Mouse (Mus musculus) heart, postnatal 14 days (tissue): ENCODE data around the gene Lpin2. TPM values are rescaled to one million over a fixed set of nuclear protein-coding genes. Genes with fewer than 3 reads are reported as not detected.

Source experiments
- DNase-seq, 2 experiments: peaks; one replicate each; pipeline ENCODE4 v3.0.0; 2021 to 2022
- intact Hi-C: fragments of 180-260 bp; cut with DNase I; formaldehyde crosslinking; loops from one replicate; pipeline ENCODE4 v1.15.1; 2025
- long read RNA-seq, 2 experiments: library from polyadenylated mRNA; stranded (forward); transcript quantifications; one replicate each; pipeline ENCODE4 v2.0.0; 2021
- total RNA-seq, 2 experiments: library from RNA; stranded (reverse); gene quantifications; 2 replicates each; pipeline ENCODE4 v1.2.3; 2021

Lpin2 gene
- 10 to 100 TPM; 11.0 to 11.4 TPM for total RNA-seq
- long read RNA-seq, experiment 1, partial matches to known transcripts, result 1 of 2 reads
- long read RNA-seq, experiment 1, other reads (novel, unspliced or antisense), result 1 of 2 reads
- long read RNA-seq, experiment 2, partial matches to known transcripts, result 1 of 1 reads
- long read RNA-seq, experiment 2, other reads (novel, unspliced or antisense), result 0 of 1 reads

DNA sequence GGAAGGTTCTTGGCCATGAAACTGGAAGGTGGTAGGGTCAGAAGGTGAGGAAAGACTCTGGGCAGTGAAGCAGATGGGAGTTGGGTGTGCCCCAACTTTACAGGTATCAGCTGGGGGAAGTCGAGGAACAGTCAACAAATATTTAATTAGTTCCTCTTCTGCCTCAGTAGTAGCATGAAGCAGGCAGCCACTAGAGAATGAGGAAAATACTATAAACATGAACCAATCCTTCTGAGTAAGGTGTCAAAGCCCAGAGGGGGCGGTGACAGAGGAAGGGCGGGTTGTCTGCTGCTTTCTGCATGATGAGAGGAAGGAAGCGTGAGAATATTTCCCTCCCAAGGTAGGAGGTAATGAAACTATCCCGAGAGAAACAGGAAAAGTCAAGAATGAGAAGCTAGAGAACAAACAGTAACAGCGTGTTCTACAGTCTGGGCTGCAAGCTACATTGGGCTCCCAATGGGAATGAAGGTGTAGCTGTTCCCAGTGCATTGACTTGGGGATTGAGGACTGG is at the start of gene Lpin2:
Lpin2 (plus strand) TSS at position 350 of the 511 bp plus-strand sequence.
- DNase-seq, result peak; percentile 13 to 23
- intact Hi-C loops, result loop anchor here (5.0 to 10.0 kb wide), 4 partner anchors 60 to 427 kb away; partner anchors contain the start of genes Myl12a and Myom1

- intact Hi-C loops, result no loop called here
Measured at GRCm38 (mm10) chr17:71132856-71133439, 49.4 kb upstream of the Lpin2 start.

DNA sequence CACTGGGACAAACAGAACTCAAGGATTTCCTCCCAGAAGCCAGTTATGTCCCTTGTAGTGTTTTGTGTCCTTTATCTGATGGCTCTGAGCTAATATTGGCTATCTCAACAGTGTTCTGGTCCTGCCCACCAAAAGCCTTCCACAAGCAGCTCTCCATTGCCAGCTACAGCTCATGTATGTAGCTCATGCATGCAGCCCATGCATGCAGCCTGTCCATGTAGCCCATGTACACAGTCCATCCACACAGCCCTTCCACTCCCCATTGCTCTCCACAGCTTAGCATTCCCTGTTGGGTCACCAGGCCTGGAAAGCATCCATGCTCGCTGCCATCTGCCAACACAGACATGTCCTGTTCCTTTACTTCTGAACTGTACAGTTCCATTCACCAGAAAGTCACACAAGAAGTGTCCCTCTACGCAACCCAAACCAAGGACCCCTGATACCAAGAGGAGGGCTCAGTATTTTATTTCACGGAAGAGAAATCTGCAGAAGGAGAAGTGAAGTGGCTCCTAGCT is 47.9 kb upstream of the Lpin2 start:
- intact Hi-C loops, result no loop called here
- no peak for DNase-seq

More at GRCm38 (mm10) chr17:71132856-71133439, 49.4 kb upstream of the Lpin2 start:
- no peak for DNase-seq

- DNase-seq, result no peak
- intact Hi-C loops, result no loop called here
Measured at GRCm38 (mm10) chr17:71135108-71135507, 47.3 kb upstream of the Lpin2 start.

DNA sequence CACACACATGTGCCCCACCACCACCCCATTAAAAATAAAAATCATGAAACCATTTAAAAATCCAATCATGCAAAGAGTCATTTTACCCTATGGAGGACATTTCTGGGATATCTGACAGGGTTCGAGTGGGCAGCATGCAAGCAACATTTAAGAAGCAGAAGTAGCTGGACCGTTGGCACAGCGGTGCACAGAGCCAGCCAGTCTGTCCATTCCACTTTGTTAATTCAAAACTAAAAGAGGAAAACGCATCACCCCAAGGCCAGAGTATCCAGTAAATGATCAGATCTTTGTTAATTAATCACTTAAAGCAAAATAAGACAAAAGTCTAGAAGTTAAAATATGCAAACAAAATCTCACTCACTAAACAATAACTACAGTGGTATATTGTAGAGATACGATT is 46.5 kb upstream of the Lpin2 start:
- no peak for DNase-seq
- intact Hi-C loops, result no loop called here

DNA sequence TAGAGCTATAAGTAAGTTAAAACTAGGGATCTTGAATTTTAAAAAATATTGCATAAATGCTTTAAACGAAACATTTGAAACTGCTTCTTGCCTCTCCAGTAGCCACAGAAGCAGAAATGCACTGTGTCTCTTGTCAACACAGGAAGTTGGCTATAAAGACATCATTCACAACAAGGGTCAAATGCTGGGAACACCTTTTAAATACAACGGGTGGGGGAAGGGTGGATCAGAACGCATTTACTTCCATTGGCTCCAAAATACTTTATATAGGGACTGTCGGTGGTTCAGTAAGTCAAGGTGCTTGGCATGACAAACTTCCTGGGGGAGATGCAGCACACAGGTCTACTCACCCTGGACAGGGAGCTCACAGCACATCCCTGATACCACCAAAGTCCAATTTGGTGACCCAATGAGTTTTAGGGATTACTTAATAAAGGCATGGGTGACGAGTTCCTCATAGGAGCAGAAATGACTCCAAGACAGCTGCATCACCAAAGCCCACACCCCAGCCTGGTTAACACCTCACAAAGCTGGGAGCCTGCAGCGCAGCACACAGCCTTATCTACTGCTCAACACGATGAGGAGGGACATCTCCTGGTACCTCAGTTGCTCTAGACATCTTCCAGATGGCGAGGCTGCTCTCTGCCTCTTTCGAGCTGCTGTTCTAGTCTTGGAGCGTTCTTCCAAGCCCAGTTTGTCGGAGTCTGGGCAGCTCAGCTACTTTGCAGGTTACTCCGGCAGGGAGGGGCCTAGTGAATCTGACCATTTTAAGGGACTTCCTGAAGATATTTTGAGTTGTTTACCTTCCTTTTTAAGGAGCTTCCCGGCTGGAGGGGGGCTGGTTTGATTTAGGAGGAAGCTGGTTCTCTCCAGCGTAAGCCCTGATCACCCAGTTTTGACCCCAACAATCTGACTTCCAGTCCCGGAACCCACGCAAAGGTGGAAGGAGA is 45.7 kb upstream of the Lpin2 start:
- no peak for DNase-seq
- intact Hi-C loops, result no loop called here

- intact Hi-C loops, result no loop called here
- no peak for DNase-seq
Measured at GRCm38 (mm10) chr17:71137334-71137721, 45.0 kb upstream of the Lpin2 start.

DNA sequence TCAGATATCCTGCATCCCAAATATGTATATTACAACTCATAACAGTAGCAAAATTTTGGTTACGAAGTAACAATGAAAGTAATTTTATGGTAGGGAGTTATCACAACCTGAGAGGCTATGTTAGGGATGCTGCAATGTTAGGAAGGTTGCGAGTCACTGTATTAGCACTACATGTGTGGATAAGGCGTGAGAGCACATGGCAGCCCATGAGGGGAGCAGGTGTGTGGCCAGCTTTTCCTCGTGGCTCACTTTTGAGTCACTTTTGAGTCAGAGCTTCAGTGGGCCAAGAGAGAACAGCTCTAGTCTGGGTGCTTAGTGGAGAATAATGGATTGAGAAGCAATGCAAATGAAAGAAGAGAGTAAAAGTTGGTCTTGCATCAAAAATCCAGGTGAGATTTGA is 40.3 kb upstream of the Lpin2 start:
- intact Hi-C loops, result no loop called here
- no peak for DNase-seq

DNA sequence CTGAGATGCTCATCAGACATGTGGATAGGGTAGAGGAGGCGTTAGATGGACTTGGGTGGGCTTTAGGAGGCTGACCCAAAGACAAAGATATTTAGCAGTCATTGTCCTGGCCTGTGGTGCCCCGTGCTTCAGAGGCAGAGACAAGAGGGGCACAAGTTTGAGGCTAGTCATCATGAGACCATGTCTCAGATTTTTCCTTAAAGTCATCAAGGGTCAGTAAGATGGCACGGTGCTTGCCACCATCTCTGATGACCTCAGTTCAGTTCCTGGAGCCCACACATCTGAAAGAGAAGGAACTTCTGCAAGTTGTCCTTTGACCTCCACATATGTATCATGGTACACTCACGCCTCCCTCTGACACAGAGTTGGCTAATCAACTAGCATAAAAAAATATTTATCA is 39.2 kb upstream of the Lpin2 start:
- intact Hi-C loops, result no loop called here
- no peak for DNase-seq

GRCm38 (mm10) chr17:71144322-71145116 is 37.8 kb upstream of the Lpin2 start:
- intact Hi-C loops, result no loop called here
- DNase-seq, result no peak

DNA sequence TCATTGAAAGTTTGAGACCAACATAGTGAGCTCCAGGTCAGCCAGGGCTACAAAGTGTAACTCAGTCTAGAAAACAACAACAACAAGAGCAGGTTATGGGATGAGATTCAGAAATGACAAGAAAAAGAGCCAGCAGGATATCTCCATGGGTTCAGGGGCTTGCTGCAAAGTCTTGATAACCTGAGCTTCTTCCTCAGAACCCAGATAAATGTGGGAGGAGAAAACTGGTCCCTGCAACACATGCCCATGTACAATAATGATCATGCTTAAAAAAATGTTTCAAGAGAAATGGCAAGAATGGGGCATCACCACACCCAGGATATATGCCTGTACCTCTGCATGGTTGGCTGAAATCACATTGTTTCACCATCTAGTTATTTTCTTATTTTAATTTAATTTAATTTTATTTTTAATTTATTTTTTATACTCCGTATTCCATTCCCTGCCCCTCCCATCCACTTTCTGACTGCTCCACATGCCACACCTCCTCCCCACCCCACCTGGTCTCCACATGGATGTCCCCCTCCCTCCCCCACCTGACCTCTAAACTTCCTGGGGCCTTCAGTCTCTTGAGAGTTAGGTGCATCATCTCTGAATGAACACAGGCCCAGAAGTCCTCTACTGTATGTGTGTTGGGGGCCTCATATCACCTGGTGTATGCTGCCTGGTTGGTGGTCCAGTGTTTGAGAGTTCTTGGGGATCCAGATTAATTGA is 37.0 kb upstream of the Lpin2 start:
- no peak for DNase-seq
- intact Hi-C loops, result no loop called here

- intact Hi-C loops, result no loop called here
- DNase-seq, result no peak
Measured at GRCm38 (mm10) chr17:71153356-71153755, 29.0 kb upstream of the Lpin2 start.

DNA sequence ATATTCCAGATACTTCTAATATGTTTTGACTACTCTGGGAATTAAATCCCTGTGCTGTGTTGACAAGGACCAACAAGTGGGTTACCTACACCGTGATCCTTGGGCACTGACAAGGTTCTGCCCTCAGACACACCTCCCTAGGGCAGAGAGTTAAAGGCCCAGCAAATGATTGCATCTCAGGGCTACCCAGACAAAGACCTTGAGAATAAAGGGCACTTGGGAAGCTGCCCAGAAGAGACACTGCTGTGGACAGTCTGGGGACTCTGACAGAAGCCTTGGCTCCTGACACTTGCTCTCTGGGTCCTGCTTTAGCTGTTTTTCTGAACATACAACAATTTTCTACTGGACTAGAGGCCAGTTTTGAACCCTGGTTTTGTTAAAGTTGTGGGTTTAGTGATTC is 27.1 kb upstream of the Lpin2 start:
- DNase-seq, result no peak
- intact Hi-C loops, result no loop called here

- intact Hi-C loops, result no loop called here
- DNase-seq, result no peak
Measured at GRCm38 (mm10) chr17:71159152-71159567, 23.2 kb upstream of the Lpin2 start.

DNA sequence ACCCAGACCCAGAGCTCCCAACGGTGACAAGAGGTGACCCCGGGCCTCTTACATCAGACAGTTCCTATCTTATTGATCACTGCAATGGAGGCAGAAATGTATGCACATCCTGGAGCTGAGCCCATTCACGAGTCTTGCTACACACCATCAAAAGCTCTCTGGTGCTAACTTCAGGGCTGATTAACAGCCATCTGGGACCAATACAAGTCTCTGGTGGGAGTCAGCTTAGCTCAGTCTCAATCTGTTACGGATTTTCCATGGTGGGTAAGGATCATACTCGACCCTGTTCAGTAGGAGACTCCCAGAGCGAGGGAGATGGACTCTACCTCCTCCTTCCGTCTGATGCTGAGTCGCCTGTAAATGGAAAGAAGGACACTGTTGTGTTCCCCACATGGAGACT is 22.6 kb upstream of the Lpin2 start:
- intact Hi-C loops, result no loop called here
- DNase-seq, result no peak

DNA sequence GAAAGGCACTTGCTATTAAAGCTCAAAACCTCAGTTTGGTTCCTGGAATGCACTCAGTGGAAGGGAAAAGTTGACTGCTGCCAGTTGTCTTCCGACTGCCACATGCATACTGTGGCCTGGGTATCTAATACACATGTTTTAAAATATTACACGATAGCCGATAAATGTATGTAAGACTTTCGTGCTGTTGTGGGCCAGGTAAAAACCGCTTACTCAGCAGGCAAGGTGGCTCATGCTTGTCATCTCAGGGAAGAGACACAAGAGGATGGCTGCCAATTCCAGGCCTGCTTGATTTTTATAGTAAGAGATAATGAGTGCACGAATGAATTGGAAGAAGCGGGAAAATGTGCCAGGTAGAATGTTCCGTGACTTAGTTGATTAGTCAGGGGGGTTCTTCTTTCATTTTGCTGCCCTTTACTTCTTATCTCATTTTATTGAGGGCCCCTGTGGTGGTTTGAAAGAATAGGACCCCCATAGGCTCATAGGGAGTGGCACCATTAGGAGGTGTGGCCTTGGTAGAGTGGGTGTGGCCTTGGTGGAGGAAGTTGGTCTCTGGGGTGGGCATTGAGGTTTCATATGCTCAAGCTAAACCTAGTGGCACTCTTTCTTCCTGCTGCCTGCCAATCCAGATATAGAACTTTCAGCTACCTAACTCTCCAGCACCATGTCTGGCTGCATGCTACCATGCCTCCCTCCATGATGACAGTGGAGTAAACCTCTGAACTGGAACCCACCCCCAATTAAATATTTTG is 21.9 kb upstream of the Lpin2 start:
- intact Hi-C loops, result no loop called here
- no peak for DNase-seq

GRCm38 (mm10) chr17:71164991-71165390 is 17.4 kb upstream of the Lpin2 start:
- DNase-seq, result peak in 1 of 2 experiments; percentile 17
- intact Hi-C loops, result no loop called here

- intact Hi-C loops, result no loop called here
Measured at GRCm38 (mm10) chr17:71168205-71168815, 14.1 kb upstream of the Lpin2 start.

More at GRCm38 (mm10) chr17:71168205-71168815, 14.1 kb upstream of the Lpin2 start:
- DNase-seq, result no peak
